Mouse (Mus musculus) midbrain, embryonic 10.5 days (tissue): ENCODE measurements around the gene Eif4g1. TPM values are rescaled to one million over a fixed set of nuclear protein-coding genes. Genes with fewer than 3 reads are reported as not detected.
A peak's percentile ranks its signal among the peaks of the same experiment; 100 is the strongest.

Source experiments
- DNase-seq: peaks from one replicate; pipeline ENCODE4 v3.0.0-alpha.2; 2017; ENCODE audit warnings: low spot score
- H3K27ac ChIP-seq: fragments of 300-500 bp; sonication (generic); replicated peaks from 2 replicates; pipeline ENCODE4 v1.5.1; 2016; ENCODE audit warnings: mild to moderate bottlenecking
- H3K27me3 ChIP-seq: fragments of 300-500 bp; sonication (generic); 2 replicates; pipeline ENCODE4 v1.6.1; 2016; ENCODE audit warnings: low read depth, mild to moderate bottlenecking; ENCODE audit not compliant: poor library complexity, severe bottlenecking
- H3K36me3 ChIP-seq: fragments of 300-500 bp; sonication (generic); 2 replicates; pipeline ENCODE4 v1.6.1; 2016; ENCODE audit warnings: mild to moderate bottlenecking, moderate library complexity
- H3K4me1 ChIP-seq: fragments of 300-500 bp; sonication (generic); 2 replicates; pipeline ENCODE4 v1.6.1; 2016
- H3K4me3 ChIP-seq: fragments of 300-500 bp; sonication (generic); 2 replicates; pipeline ENCODE4 v1.5.1; 2016; ENCODE audit warnings: mild to moderate bottlenecking, moderate library complexity
- H3K9me3 ChIP-seq: fragments of 300-500 bp; sonication (generic); replicated peaks from 2 replicates; pipeline ENCODE4 v1.6.1; 2016; ENCODE audit warnings: mild to moderate bottlenecking
- WGBS: fragments of 180-500 bp; shearing (Covaris S2); methylation state at CpG from one replicate; pipeline ENCODE4 v1.1.7; 2016; 5-methylcytosine and 5-hydroxymethylcytosine counted together
- polyA plus RNA-seq: library from polyadenylated mRNA; unstranded; fragments of >200 nt; fragmentation: Nextera tagmentation; extraction: Ambion mirVana; gene quantifications from 2 replicates; pipeline ENCODE4 v1.2.1, GENCODE M21; 2016

Gene Eif4g1
- polyA plus RNA-seq, 1 experiment from 2014 or later, result 221 TPM

GRCm38 (mm10) chr16:20714307-20715080 is 46.4 kb downstream of the Eif4g1 start:
- peak; percentile 25 for DNase-seq
- peaks cover 9% of the 10 kb centered on the region; the same call in 1 of the 2 replicates for H3K27me3 ChIP-seq
- H3K36me3 ChIP-seq, result peaks cover 44% of the 10 kb centered on the region
- peaks cover 50% of the 10 kb centered on the region for H3K4me1 ChIP-seq
- WGBS, result 28% methylated on average over 11 of the region's 11 CpGs
- H3K27ac ChIP-seq, result peak overlapping the region; percentile 92
- peak overlapping the region; percentile 74 for H3K4me3 ChIP-seq
- H3K9me3 ChIP-seq, result no peaks in the 10 kb centered on the region

- H3K36me3 ChIP-seq, result peaks cover 45% of the 10 kb centered on the region
- H3K27me3 ChIP-seq, result peaks cover 9% of the 10 kb centered on the region; the same call in 1 of the 2 replicates
- H3K9me3 ChIP-seq, result no peaks in the 10 kb centered on the region
- peak overlapping the region; percentile 74 for H3K4me3 ChIP-seq
- peaks cover 50% of the 10 kb centered on the region for H3K4me1 ChIP-seq
- DNase-seq, result peak; percentile 13
- peak overlapping the region; percentile 92 for H3K27ac ChIP-seq
- 48% methylated on average over 2 of the region's 2 CpGs for WGBS
These were observed 47.0 kb downstream of the Eif4g1 start for GRCm38 (mm10) chr16:20715161-20715560.

GRCm38 (mm10) chr16:20715566-20715965 is 47.5 kb downstream of the Eif4g1 start:
- Histone ChIP-seq H3K4me1 (peaks cover 50% of the 10 kb centered on the region), H3K27ac (peak overlapping the region; percentile 92), H3K36me3 (peaks cover 45% of the 10 kb centered on the region), H3K27me3 (peaks cover 9% of the 10 kb centered on the region; the same call in 1 of the 2 replicates), H3K4me3 (peak overlapping the region; percentile 74), H3K9me3 (no peaks in the 10 kb centered on the region)
- DNase-seq, result no peak
- WGBS, result under 1% methylated on average over 12 of the region's 12 CpGs

GRCm38 (mm10) chr16:20715976-20716840 is 48.1 kb downstream of the Eif4g1 start:
- Histone ChIP-seq H3K4me3 (peak overlapping the region; percentile 74), H3K36me3 (peaks cover 45% of the 10 kb centered on the region), H3K9me3 (no peaks in the 10 kb centered on the region), H3K4me1 (peaks cover 50% of the 10 kb centered on the region), H3K27ac (peak overlapping the region; percentile 92), H3K27me3 (peaks cover 9% of the 10 kb centered on the region; the same call in 1 of the 2 replicates)
- under 1% methylated on average over 68 of the region's 68 CpGs for WGBS
- DNase-seq, result peak; percentile 88

GRCm38 (mm10) chr16:20716841-20717180 is 48.7 kb downstream of the Eif4g1 start:
- Histone ChIP-seq H3K4me3 (peak overlapping the region; percentile 74), H3K9me3 (no peaks in the 10 kb centered on the region), H3K4me1 (peaks cover 50% of the 10 kb centered on the region), H3K27me3 (peaks cover 9% of the 10 kb centered on the region; the same call in 1 of the 2 replicates), H3K27ac (peak overlapping the region; percentile 92), H3K36me3 (peaks cover 45% of the 10 kb centered on the region)
- WGBS, result 0% methylated on average over 8 of the region's 8 CpGs
- no peak for DNase-seq

GRCm38 (mm10) chr16:20717181-20717977 is 49.3 kb downstream of the Eif4g1 start, which contains the start of the genes Polr2h and Clcn2:
Gene Polr2h, plus strand, starts transcription at chr16:20717665.
Gene Clcn2, minus strand, starts transcription at chr16:20717746.
- Histone ChIP-seq H3K27ac (peak within 1 kb of the TSS; percentile 92), H3K36me3 (peaks cover 45% of the 10 kb centered on the region), H3K27me3 (peaks cover 9% of the 10 kb centered on the region; the same call in 1 of the 2 replicates), H3K9me3 (no peaks in the 10 kb centered on the region), H3K4me1 (peaks cover 50% of the 10 kb centered on the region), H3K4me3 (peak within 1 kb of the TSS; percentile 74)
- peak; percentile 95 for DNase-seq
- WGBS, result under 1% methylated on average over 62 of the region's 62 CpGs

GRCm38 (mm10) chr16:20717978-20718670 is 50.0 kb downstream of the Eif4g1 start:
- H3K36me3 ChIP-seq, result peaks cover 44% of the 10 kb centered on the region
- peak overlapping the region; percentile 92 for H3K27ac ChIP-seq
- peak overlapping the region; percentile 74 for H3K4me3 ChIP-seq
- H3K27me3 ChIP-seq, result peaks cover 9% of the 10 kb centered on the region; the same call in 1 of the 2 replicates
- no peaks in the 10 kb centered on the region for H3K9me3 ChIP-seq
- 4% methylated on average over 18 of the region's 18 CpGs for WGBS
- no peak for DNase-seq
- H3K4me1 ChIP-seq, result peaks cover 50% of the 10 kb centered on the region

- WGBS, result 85% methylated on average over 10 of the region's 10 CpGs
- Histone ChIP-seq H3K27ac (no peak overlapping the region), H3K4me3 (no peak overlapping the region), H3K9me3 (no peaks in the 10 kb centered on the region), H3K4me1 (peaks cover 20% of the 10 kb centered on the region), H3K27me3 (no peaks in the 10 kb centered on the region), H3K36me3 (peaks cover 37% of the 10 kb centered on the region)
- no peak for DNase-seq
These were observed 53.7 kb downstream of the Eif4g1 start for GRCm38 (mm10) chr16:20721808-20722207.

GRCm38 (mm10) chr16:20722736-20723135 is 54.6 kb downstream of the Eif4g1 start:
- no peak overlapping the region for H3K27ac ChIP-seq
- DNase-seq, result no peak
- no peaks in the 10 kb centered on the region for H3K27me3 ChIP-seq
- H3K36me3 ChIP-seq, result peaks cover 37% of the 10 kb centered on the region
- H3K4me1 ChIP-seq, result peaks cover 13% of the 10 kb centered on the region
- 86% methylated on average over 4 of the region's 4 CpGs for WGBS
- no peaks in the 10 kb centered on the region for H3K9me3 ChIP-seq
- H3K4me3 ChIP-seq, result no peak overlapping the region

- Histone ChIP-seq H3K36me3 (peaks cover 37% of the 10 kb centered on the region), H3K27me3 (no peaks in the 10 kb centered on the region), H3K4me3 (no peak overlapping the region), H3K9me3 (no peaks in the 10 kb centered on the region), H3K27ac (no peak overlapping the region), H3K4me1 (peaks cover 12% of the 10 kb centered on the region)
- WGBS, result 65% methylated on average over 4 of the region's 4 CpGs
- no peak for DNase-seq
These were observed 55.1 kb downstream of the Eif4g1 start for GRCm38 (mm10) chr16:20723247-20723646.

GRCm38 (mm10) chr16:20724338-20724748 is 56.2 kb downstream of the Eif4g1 start:
- 35% methylated on average over 5 of the region's 5 CpGs for WGBS
- Histone ChIP-seq H3K4me3 (no peak overlapping the region), H3K27ac (no peak overlapping the region), H3K4me1 (peaks cover 5% of the 10 kb centered on the region; the same call in 1 of the 2 replicates), H3K27me3 (no peaks in the 10 kb centered on the region), H3K9me3 (no peaks in the 10 kb centered on the region), H3K36me3 (peaks cover 37% of the 10 kb centered on the region)
- peak; percentile 59 for DNase-seq
